Mouse (Mus musculus) layer of hippocampus, postnatal 14 days (tissue): Measurements from ENCODE around the gene Clic5. TPM values are rescaled to one million over a fixed set of nuclear protein-coding genes. Genes with fewer than 3 reads are reported as not detected.

Source experiments
- DNase-seq, 2 experiments: peaks; one replicate each; pipeline ENCODE4 v3.0.0; 2021 to 2022; ENCODE audit warnings: low spot score in 2 of 2, mixed read lengths in 1 of 2
- total RNA-seq, 2 experiments: library from RNA; stranded (reverse); gene quantifications; 2 replicates each; pipeline ENCODE4 v1.2.3; 2021

The Clic5 gene
- total RNA-seq, 2 experiments from 2014 or later, result 2.4 to 2.7 TPM

- DNase-seq, result no peak
Measured at GRCm38 (mm10) chr17:44259245-44259644, 70.9 kb downstream of the Clic5 start.

- DNase-seq, result peak; percentile 52 to 54
Measured at GRCm38 (mm10) chr17:44261594-44262202, 73.3 kb downstream of the Clic5 start.

GRCm38 (mm10) chr17:44270043-44270442 lies 81.7 kb downstream of the Clic5 start:
- no peak for DNase-seq

GRCm38 (mm10) chr17:44271426-44271825 lies 83.0 kb downstream of the Clic5 start:
- no peak for DNase-seq

GRCm38 (mm10) chr17:44274804-44275203 lies 86.4 kb downstream of the Clic5 start:
- DNase-seq, result no peak

GRCm38 (mm10) chr17:44288320-44288719 lies 99.9 kb downstream of the Clic5 start:
- no peak for DNase-seq

- DNase-seq, result no peak
Measured at GRCm38 (mm10) chr17:44297221-44297620, 108.8 kb downstream of the Clic5 start.

- DNase-seq, result no peak
Measured at GRCm38 (mm10) chr17:44300236-44300635, 111.9 kb downstream of the Clic5 start.

GRCm38 (mm10) chr17:44300723-44301122 lies 112.3 kb downstream of the Clic5 start:
- no peak for DNase-seq

- DNase-seq, result no peak
Measured at GRCm38 (mm10) chr17:44301224-44301811, 112.9 kb downstream of the Clic5 start.

GRCm38 (mm10) chr17:44304076-44304475 lies 115.7 kb downstream of the Clic5 start:
- DNase-seq, result no peak

- DNase-seq, result no peak
Measured at GRCm38 (mm10) chr17:44309914-44310622, 121.7 kb downstream of the Clic5 start.

GRCm38 (mm10) chr17:44325314-44325713 lies 136.9 kb downstream of the Clic5 start:
- DNase-seq, result no peak

- DNase-seq, result no peak
Measured at GRCm38 (mm10) chr17:44327279-44328146, 139.1 kb downstream of the Clic5 start.

- no peak for DNase-seq
Measured at GRCm38 (mm10) chr17:44328147-44328482, 139.7 kb downstream of the Clic5 start.

Other genes starting within 250 kb of the Clic5 start
- 100 to 1,000 TPM; 108 to 118 TPM for gene Enpp5, start 109.8 kb upstream of the Clic5 start, total RNA-seq
- 10 to 100 TPM in 1 of 2 experiments, 1 to 10 TPM in 1; 9.8 to 11.2 TPM for gene Enpp4, start 82.8 kb upstream of the Clic5 start, total RNA-seq